Mouse (Mus musculus) forebrain, embryonic 10.5 days (tissue): Measurements from ENCODE around the gene 2310034C09Rik. TPM values are rescaled to one million over a fixed set of nuclear protein-coding genes. Genes with fewer than 3 reads are reported as not detected.

Source experiments
- polyA plus RNA-seq: library from polyadenylated mRNA; unstranded; fragments of >200 nt; fragmentation: Nextera tagmentation; extraction: Ambion mirVana; gene quantifications from 2 replicates; pipeline ENCODE4 v1.2.1, GENCODE M21; 2016

Gene 2310034C09Rik
- polyA plus RNA-seq, 1 experiment from 2014 or later = not detected

Other genes starting within 250 kb of the 2310034C09Rik start
- gene Cldn8, start 195.7 kb upstream of the 2310034C09Rik start, polyA plus RNA-seq = 1.4 TPM in 2 replicates
- gene Krtap24-1, start 146.6 kb upstream of the 2310034C09Rik start, polyA plus RNA-seq = not detected in 2 replicates
- gene 2310079G19Rik, start 131.2 kb upstream of the 2310034C09Rik start, polyA plus RNA-seq = not detected in 2 replicates
- gene Krtap26-1, start 111.1 kb upstream of the 2310034C09Rik start, polyA plus RNA-seq = not detected in 2 replicates
- gene Krtap27-1, start 87.2 kb upstream of the 2310034C09Rik start, polyA plus RNA-seq = not detected in 2 replicates
- not detected in 2 replicates for gene 2310061N02Rik, start 50.9 kb upstream of the 2310034C09Rik start, polyA plus RNA-seq
- gene Krtap13-1, start 30.0 kb upstream of the 2310034C09Rik start, polyA plus RNA-seq = not detected in 2 replicates
- gene Krtap13, start 7.2 kb upstream of the 2310034C09Rik start, polyA plus RNA-seq = not detected in 2 replicates
- not detected in 2 replicates for gene 2310057N15Rik, start 15.4 kb downstream of the 2310034C09Rik start, polyA plus RNA-seq
- not detected in 2 replicates for gene Gm5965, start 19.0 kb downstream of the 2310034C09Rik start, polyA plus RNA-seq
- gene Gm20741, start 53.4 kb downstream of the 2310034C09Rik start, polyA plus RNA-seq = not detected in 2 replicates
- not detected in 2 replicates for gene Krtap15, start 61.4 kb downstream of the 2310034C09Rik start, polyA plus RNA-seq
- not detected in 2 replicates for gene Krtap14, start 67.3 kb downstream of the 2310034C09Rik start, polyA plus RNA-seq
- gene Krtap19-1, start 110.6 kb downstream of the 2310034C09Rik start, polyA plus RNA-seq = not detected in 2 replicates
- gene Krtap19-2, start 115.4 kb downstream of the 2310034C09Rik start, polyA plus RNA-seq = not detected in 2 replicates
- not detected in 2 replicates for gene Krtap19-3, start 119.2 kb downstream of the 2310034C09Rik start, polyA plus RNA-seq
- gene Krtap19-4, start 126.2 kb downstream of the 2310034C09Rik start, polyA plus RNA-seq = not detected in 2 replicates
- gene Krtap19-5, start 137.6 kb downstream of the 2310034C09Rik start, polyA plus RNA-seq = not detected in 2 replicates
- not detected in 2 replicates for gene Krtap19-9b, start 173.4 kb downstream of the 2310034C09Rik start, polyA plus RNA-seq
- gene Krtap16-3, start 204.0 kb downstream of the 2310034C09Rik start, polyA plus RNA-seq = not detected in 2 replicates